Mouse (Mus musculus) inflammation-experienced regulatory T-cells, adult 6 months (primary cell): Measurements from ENCODE around the gene Sac3d1. TPM values are rescaled to one million over a fixed set of nuclear protein-coding genes. Genes with fewer than 3 reads are reported as not detected.
A peak's percentile ranks its signal among the peaks of the same experiment; 100 is the strongest.
"Not testable (repeated sequence)": the region's sequence is repeated elsewhere in the genome, so short reads cannot be mapped to it uniquely, and the experiment has no call there.

Experiments used
- ATAC-seq: one replicate; pipeline ENCODE4 v1.8.0; 2017
- polyA plus RNA-seq, 3 experiments: library from polyadenylated mRNA; unstranded; fragments of 100-300 nt; shearing (Covaris generic); gene quantifications; one replicate each; pipeline ENCODE4 v1.2.1; 2017

Sac3d1 gene
- 1 to 10 TPM; 1.4 to 4.4 (median 3.3) TPM for polyA plus RNA-seq

DNA sequence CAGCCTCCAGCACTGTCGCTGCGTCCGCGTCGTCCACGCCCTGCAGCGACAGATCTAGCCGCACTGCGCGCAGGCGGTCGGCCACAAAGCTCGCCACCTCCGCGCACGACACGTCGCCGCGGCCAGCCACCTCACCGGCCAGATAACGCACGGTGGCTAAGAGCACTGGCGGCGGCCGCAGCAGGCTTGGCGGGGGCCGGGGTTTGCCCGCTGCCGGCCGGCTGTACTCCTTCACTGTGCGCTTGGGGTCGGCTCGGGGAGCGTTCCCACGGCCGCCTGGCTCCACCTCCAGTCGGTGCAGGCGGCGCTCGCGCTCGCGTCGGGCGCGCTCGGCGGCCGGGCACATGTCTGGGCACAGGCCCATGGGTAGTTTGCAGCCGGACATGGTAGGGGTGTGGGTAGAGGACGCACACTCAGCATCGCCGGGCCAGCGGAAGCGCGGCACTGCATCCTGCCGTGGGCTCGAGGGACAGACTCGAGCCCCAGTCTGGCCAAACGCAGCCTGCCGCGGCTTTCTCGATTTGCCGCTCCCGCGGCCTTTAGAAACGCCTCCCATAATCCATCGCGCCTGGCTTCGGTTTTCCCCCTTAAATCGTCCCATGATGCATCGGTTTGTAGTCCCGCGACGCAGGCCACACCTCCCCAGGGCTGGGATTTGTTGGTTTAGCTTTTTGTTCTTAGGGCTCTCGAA lies at the start of gene Sac3d1:
TSS of gene Sac3d1 (minus strand) at position 665 of the 691 bp plus-strand sequence.
- peak; percentile 96 for ATAC-seq

DNA sequence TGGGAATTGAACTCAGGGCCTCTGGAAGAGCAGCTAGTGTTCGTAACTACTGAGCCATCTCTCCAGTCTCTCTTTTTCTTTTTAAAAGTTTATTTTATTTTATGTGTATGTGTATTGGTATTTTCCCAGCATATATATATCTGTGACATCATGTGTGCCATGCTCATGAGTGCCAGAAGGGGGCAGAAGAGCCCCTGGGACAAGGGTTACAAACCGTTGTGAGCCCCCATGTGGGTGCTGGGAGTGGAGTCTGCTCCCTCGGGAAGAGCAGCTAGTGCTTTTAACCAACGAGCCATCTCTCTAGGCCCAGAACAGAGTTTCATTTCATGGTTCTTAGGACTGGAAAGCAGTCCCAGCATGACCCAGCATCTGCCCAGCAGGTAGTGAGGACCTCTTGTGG lies 48.3 kb upstream of the Sac3d1 start:
- no peak for ATAC-seq

DNA sequence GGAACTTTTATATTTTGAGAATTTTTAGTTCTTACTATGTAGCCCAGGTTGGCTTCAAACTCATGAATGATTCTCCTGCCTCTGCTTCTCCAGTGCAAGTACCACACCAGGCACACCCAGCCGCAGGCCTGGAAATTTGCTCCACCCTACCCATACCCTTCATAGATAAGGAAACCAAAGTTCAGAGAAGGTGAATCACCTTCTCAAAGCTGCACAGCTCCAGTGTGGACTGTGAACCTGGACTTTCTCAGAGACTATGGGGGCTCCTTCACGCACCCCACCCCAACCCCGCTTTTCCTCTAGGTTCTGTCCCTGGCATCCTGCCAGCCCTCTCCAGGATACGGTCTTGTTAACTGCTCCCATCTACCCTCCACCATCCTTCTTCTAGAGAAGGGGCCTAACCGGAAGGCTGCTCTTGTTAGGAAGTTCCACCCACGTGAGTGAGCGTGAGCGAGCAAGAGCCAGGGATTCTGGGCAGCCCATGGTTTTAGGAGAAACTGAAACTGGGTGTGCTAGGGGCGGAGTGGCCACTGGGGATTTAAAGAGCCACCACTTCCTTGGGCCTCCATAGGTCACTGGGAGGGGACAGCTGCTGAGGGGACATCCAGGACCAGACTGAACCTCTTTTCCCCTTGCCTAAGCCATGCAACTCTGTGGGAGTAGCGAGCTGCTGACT lies 45.6 kb upstream of the Sac3d1 start:
- ATAC-seq: no peak

DNA sequence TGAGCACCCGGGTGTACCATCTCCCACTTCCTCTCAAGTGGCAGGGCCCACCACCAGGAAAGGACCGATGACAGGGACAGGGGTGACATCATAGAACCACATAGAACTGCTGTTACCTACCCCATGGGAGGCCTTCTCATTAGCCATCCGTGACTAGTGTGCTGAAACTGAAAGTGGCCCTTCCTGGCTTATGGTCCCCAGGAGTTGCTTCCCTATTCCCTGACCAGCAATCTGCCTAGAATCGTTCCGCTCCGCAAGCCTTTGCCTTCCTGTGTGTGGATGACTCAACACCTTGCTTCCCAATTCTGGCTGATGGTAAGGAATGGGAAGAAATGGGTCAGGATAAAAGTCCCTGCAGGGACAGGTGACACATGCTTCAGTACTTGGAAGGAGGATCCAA lies 38.8 kb upstream of the Sac3d1 start:
- no peak for ATAC-seq

DNA sequence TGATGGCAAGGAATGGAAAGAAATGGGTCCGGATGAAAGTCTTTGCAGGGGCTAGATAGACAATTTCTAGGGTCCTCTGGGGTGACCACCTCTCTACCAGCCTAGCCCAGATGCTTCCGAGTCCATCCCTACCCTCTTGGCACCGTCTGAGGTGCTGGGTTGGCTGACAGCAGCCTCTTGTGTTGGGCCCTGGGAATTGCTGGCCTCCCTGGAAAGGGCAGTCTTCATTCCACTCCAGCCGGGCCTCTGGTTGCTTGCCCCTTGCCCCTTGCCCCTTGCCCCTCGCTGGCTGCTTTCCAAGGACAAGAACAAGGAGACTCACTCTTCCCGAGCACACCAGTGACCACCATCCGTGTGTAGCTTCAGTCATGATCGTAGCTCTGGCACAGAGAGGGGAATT lies 37.9 kb upstream of the Sac3d1 start:
- ATAC-seq: no peak

DNA sequence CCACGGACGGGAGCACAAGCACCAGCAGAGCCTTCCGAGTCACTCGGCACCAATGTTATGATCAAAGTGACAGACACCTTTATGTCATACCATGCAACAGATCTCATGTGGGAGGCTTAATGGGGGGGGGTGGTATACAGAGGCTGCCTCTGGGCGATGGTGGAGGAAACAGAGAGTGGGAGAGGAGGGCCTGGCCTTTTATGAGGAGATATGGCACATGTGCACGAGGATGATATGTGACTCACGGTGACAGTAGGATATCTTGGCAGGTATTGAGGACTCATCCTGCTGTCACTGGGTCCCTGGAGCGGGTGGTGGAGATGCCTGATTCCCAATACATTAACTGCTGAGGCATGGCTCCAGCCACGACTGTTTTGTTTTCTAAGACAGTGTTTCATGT lies 36.7 kb upstream of the Sac3d1 start:
- no peak for ATAC-seq

DNA sequence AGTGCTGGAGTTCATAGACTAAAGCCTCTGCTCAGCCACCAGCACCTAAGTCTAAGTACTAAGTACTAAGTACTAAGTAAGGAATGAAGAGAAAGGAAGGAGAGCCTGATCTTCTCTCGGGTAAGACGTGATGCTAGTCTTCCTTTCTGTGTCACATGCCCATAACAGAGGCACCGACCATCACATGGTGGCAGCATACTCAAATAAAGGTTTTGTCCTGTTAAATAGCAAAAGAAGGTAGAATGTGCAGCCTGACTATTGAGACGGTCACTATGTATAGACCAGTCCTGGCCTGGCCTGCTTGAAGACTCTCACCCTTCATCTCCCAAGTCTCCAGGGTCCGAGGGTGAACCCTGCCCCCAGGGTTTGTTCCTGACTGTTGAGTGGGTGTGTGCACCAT lies 26.4 kb upstream of the Sac3d1 start:
- ATAC-seq: no peak

DNA sequence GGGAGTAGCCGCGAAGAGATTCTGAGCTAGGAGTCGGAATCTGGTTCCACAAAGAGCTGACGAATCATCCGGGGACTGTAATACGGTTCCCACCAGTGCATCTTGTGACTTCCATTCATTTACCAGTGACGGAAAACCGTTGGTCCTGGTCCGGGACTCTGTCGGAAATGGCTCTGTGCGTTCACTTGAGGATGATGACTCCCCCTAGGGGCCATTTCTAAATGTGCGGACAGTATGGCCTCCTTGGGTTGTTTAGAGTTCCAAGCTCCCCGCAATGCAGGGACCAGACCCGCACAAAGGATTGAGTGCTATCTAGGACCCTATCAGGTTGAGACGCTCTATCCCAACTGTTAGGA lies 22.9 kb upstream of the Sac3d1 start, which contains the start of gene Arl2:
TSS of gene Arl2 (minus strand) at position 155 of the 356 bp plus-strand sequence.
- ATAC-seq: peak; percentile 63

DNA sequence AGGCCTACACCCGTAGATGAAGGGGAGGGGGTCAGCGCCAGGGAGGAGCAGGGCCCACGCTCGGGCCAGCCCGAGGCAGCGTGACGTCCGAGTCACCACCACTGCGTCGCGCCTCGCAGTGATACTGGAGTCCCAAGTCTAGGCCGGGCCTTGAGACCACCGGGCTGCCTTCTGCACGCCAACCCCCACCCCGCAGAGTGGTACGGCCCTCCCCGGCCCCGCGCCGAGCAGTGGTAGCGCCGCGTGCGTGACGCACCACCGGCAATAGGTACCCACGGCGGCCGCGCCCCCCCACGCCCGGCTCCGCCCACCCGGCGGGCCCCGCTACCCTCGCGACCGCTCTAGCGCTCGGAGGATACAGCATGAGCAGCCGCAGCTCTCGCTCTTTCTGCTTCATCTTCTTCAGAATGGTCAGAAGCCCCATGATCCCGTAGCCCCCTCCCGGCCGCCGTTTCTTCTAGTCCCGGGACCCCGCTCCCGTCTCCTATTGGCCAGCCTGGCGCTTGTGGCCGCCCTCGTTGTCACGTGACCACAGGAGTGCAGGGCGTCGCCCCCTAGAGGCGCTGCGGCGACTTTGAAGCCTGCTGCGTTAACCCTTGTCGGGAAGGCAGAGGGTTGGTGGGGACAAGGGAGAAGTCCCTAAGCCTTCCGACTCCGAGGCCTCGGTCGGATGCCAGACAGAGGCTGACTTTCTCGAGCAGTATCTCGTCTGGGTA lies 22.4 kb upstream of the Sac3d1 start, which contains the start of gene Batf2:
TSS of gene Batf2 (plus strand) at position 306 of the 716 bp plus-strand sequence.
- peak; percentile 85 for ATAC-seq

DNA sequence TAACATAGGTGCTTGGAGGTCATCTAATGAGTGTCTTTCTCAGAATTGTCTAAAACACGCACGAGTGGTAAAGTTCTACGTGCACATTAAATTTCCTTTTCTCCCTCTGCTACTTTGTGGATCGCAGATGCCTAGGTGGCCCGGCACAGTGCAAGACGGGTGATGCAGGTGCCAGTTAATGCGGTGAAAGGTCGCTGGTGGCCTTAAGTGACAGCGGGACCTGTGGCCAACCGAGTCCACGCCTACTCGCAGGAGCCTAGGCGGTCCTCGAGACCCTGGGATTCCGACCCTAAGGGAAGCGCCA lies 21.9 kb upstream of the Sac3d1 start:
- ATAC-seq: peak; percentile 18

DNA sequence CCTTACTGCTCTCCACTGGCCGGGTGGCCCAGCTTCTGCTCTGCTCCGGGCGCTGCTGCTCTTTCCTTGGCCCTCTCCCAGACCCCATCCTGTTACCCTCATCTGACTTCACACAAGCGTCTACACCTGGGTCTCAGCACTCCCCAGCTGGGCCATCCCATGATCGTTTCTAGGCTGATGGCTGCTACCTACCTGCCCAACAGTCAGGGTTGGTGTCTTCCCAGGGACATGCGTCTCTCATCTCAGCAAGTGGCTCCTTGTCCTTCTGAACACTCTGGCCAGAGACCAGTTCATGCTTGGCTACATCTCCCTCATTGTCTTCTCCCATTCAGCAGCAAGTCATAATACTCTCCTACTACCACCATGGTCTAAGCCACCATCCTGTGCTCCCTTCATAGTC lies 21.3 kb upstream of the Sac3d1 start:
- no peak for ATAC-seq

DNA sequence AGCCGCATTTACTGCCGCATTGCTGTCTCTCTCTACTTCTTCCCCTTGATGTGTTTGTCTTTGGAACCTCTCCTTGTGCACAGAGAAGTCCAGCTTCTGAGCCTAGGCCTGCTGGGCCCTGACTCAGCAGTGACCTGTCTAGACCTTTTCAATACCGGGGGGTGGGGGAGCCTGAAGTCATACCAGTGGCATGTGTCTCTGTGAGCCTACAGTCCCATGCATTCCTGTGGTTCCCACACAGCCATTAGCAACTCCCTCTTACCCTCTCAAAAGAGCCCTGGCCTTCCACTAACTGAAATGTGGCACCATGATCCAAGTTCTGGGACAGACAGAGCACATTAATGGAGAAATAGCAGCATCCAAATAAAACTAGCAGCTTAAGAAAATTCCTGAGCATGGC lies 17.9 kb upstream of the Sac3d1 start:
- no peak for ATAC-seq

DNA sequence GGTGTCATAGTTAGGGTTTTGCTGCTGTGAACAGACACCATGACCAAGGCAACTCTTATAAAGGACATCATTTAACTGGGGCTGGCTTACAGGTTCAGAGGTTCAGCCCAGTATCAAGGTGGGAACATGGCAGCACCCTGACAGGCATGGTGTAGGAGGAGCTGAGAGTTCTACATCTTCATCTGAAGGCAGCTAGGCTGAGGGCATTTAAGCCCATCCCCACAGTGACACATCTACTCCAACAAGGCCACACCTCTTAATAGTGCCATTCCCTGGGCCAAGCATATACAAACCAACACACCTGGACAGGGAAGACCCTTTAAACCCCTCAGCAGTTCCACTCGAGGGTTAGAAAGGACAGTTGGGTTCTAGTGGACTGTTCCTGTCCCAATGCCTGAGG lies 14.7 kb upstream of the Sac3d1 start:
- not testable (repeated sequence) for ATAC-seq

DNA sequence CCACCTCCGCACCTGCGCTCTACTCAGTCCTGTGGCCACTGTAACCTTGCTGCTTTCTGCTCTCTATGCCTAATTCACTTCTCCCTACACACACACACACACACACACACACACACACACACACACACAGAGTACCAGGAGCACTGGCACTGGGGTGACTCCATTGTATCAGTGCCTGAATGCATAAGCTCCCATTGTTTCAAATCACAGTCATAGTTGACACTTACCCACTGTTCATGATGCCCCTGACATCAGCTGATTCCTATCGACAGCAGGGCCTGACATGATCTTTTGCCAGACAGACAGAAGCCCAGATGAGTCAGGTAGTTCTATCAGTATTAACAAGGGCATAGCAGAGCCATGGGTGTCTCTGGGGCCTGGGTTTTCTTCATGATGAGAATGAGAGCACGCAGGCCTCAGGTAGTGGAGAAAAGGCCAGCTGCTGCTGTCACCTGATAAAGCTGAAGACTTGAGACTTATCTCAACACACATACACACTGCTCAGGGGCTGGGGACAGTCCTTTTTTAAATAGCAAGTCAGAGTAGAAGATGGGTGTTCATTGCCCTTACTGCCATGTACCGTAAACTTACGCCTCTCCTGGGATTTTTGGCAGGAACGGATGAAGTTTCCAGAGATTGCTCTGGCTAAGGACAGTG lies 13.8 kb upstream of the Sac3d1 start:
- no peak for ATAC-seq

DNA sequence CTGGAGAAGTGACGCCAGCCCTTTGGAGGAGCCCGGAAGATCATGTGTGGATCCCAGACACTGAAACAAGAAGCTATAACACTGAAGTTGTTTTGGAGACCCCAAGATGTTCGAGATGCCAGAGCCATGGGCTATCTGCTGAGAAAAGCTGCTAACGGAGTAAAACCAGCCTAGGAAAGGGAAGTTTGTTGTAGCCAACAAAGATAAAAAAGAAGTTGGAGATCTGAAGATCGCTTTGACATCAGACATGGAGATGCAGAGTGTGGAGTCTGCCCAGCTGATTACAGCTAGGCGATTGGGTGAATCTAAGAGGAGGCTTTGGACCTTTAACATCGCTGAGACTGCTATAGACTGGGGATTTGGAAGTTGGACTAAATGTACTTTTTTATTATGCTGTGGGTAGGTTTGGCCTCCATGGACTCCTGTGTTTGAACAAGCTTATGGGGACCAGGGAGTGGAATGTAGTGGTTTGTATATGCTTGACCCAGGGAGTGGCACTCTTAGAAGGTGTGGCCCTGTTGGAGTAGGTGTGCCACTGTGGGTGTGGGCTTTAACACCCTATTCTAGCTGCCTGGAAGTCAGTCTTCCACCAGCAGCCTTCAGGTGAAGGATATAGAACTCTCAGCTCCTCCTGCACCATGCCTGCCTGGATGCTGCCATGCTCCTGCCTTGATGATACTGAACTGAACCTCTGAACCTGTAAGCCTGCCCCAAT lies 12.1 kb upstream of the Sac3d1 start:
- ATAC-seq: not testable (repeated sequence)

DNA sequence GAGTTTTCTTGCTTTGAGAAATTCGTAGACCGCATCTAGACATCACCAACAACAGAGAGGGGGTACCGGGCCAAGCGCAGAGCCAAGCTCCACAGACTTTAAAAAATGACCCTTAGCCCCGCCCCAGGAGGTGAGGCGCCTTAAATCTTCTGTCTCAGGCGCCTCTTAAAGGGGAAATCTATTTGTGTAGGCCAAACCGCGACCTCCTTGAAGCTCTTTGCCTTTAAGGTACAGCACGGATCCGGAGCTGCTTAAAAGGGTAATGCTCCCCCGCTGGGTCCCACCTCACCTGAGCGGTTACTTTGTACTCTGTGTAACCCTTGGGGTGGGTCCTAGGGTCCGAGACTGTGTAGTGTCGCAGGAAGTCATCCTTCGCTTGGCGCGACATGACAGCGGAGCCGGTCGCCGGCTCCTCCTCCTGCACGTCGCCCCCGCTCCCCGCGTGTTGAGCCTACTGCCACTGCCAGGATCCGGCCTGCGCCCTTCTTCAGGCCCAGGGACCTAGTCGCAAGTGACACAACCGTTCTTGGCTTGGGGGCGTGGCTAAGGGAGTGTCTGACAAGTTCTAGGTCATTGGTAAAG lies 9.4 kb upstream of the Sac3d1 start, which contains the start of gene Snx15:
TSS of gene Snx15 (minus strand) at position 545 of the 582 bp plus-strand sequence.
- peak; percentile 96 for ATAC-seq

DNA sequence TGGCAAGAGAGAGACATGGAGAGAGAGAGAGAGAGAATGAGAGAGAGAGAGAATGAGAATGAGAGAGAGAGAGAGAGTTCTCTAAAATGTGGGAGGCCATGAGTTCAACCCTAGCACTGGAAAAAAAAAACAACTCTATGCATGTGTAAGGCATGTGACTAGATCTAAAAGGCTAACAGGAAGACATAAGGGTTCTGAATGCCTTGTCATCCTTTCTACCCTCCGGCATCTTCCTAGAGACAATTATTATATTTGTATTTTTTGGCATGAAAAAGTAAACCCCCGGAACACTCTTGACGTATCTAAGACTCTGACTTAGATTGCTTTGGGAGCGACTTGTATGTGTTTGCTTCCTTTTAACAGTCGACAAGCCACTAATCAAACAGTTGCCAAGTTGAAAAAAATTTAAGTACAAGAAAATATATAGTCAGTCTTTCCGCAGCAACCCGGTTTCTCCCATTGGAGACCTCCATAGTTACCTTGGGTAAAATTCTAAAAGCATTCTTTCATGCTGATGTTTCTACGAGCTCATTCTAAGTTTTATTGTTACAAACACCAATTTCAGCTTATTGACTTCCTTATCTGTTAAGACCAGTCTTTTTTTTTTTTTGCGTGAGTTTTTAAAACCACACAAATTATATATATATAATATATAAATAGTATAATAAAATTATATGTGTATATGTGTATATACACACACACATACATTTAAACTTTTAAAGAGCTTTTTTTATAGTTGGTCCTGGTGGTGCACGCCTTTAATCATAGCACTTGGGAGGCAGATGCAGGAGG lies 8.5 kb upstream of the Sac3d1 start:
- no peak for ATAC-seq

DNA sequence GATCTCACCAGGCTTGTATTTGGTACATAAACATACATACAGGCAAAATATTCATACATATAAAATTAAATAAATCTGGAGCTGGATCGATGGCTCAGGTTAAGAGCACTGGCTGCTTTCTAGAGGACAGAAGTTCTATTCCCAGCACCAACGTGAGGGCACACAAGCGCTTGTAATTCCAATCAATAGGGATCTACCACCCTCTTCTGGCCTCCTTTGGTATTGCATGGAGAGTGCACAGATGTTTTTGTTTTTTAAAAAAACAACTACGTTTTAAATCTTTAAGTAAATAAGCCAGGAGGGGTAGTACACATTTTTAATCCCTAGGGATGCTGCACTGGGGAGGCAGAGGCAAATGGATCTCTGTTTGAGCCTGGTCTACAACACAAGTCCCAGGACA lies 7.8 kb upstream of the Sac3d1 start:
- ATAC-seq: no peak

DNA sequence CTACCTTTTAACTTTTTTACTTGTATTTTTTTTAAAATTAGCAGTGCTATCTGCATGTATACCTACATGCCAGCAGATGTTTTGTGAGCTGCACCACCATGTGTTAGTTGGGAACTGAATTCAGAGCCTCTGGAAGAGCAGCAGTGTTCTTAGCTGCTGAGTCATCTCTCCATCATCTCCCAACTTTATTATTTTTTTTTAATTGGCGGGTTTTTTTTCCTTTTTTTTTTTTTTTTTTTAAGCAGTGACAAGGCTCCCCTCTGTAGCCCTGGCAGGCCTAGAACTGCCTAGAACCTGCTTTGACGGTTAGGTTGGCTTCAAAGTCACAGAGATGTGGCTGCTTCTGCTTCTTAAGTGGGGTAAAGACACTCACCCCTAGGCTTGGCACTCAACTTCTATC lies 6.4 kb upstream of the Sac3d1 start:
- no peak for ATAC-seq

DNA sequence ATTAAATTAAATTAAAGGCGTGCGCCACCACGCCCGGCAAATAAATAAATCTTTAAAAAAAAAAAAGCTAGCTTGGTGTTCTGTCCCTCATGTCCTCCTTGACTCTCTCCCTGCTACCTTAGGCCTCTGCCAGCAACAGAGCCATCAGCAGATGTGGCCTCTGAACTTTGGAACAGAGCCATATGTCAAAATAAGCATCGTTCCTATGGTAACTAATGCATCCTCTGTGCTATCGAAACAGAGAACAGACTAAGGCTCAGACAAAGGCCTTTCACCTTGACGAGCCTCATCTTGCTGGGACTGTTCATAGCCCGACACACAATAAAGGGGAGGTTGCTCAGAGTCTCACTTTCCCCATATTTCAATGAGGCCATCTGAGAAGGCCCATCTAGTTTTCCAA lies 4.9 kb upstream of the Sac3d1 start:
- ATAC-seq: no peak

DNA sequence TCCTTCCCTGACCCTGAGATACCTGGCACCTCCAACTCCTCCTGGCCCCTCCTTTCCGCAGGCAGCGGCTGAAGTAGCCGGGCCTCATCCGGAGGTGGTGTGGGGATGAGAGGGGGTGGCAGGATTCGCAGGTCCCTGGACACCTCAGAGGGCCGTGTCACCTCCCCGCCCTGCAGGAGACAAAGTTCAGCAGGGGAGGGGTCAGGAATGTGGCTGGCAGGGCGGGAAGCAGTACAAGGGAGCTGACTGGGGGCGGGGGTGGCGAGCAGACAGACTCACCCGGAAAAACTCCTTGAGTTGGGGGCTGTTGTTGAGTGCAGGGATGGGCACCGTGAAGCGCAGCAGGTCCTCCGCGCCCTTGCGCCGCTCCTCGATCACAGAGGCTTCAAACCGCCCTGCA lies 3.3 kb upstream of the Sac3d1 start:
- no peak for ATAC-seq
